Mouse (Mus musculus) MEL (cell line): ENCODE results near the gene Gm45021.

Experiments
- CHD2 ChIP-seq: IDR thresholded peaks from 2 replicates; pipeline ENCODE4 v1.6.1; 2011; ENCODE audit warnings: low read length, improper control_type of control experiment
- CTCF ChIP-seq, 3 experiments: IDR thresholded peaks in 2 of 3; conservative IDR thresholded peaks in 1 of 3; 2 replicates each; pipeline ENCODE4 v1.5.1; 2011 to 2012; ENCODE audit warnings: low read length in 3 of 3, low read depth in 2 of 3, mild to moderate bottlenecking in 2 of 3, improper control_type of control experiment in 1 of 3, inconsistent platforms in 1 of 3, mixed read lengths in 1 of 3, moderate library complexity in 1 of 3; ENCODE audit not compliant: control insufficient read depth in 1 of 3, insufficient read depth in 1 of 3, poor library complexity in 1 of 3, severe bottlenecking in 1 of 3
- GABPA ChIP-seq: IDR thresholded peaks from 2 replicates; pipeline ENCODE4 v1.6.1; 2012; ENCODE audit warnings: low read depth, mild to moderate bottlenecking, inconsistent platforms, low read length, improper control_type of control experiment, moderate library complexity
- HCFC1 ChIP-seq: IDR thresholded peaks from 2 replicates; pipeline ENCODE4 v1.6.1; 2012; ENCODE audit warnings: low read depth, mild to moderate bottlenecking, inconsistent platforms, low read length, improper control_type of control experiment, moderate library complexity
- KAT2A ChIP-seq: conservative IDR thresholded peaks from 2 replicates; pipeline ENCODE4 v1.6.1; 2012; ENCODE audit warnings: low read depth, low read length, improper control_type of control experiment, inconsistent platforms
- MXI1 ChIP-seq: IDR thresholded peaks from 2 replicates; pipeline ENCODE4 v1.6.1; 2011; ENCODE audit warnings: mild to moderate bottlenecking, low read depth, low read length, improper control_type of control experiment
- POLR2A ChIP-seq, 2 experiments: IDR thresholded peaks; 2 replicates each; pipeline ENCODE4 v1.6.1; 2011 to 2012; ENCODE audit warnings: low read length in 2 of 2, mild to moderate bottlenecking in 2 of 2, control low read depth in 1 of 2, improper control_type of control experiment in 1 of 2, low read depth in 1 of 2, moderate library complexity in 1 of 2; ENCODE audit not compliant: control insufficient read depth in 1 of 2, insufficient read depth in 1 of 2, poor library complexity in 1 of 2
- RAD21 ChIP-seq: IDR thresholded peaks from 2 replicates; pipeline ENCODE4 v1.6.1; 2011; ENCODE audit warnings: mild to moderate bottlenecking, low read depth, low read length, improper control_type of control experiment
- TAL1 ChIP-seq: IDR thresholded peaks from 2 replicates; pipeline ENCODE4 v1.6.1; 2012; ENCODE audit warnings: mild to moderate bottlenecking, inconsistent platforms, low read length, moderate library complexity, mixed read lengths
- TBP ChIP-seq: IDR thresholded peaks from 2 replicates; pipeline ENCODE4 v1.8.0; 2011; ENCODE audit warnings: low read depth, low read length, improper control_type of control experiment
- ZKSCAN1 ChIP-seq: IDR thresholded peaks from 2 replicates; pipeline ENCODE4 v1.6.1; 2012; ENCODE audit warnings: low read depth, mild to moderate bottlenecking, inconsistent platforms, low read length, improper control_type of control experiment, moderate library complexity
- ZMIZ1 ChIP-seq: IDR thresholded peaks from 2 replicates; pipeline ENCODE4 v1.6.1; 2012; ENCODE audit warnings: low read depth, mild to moderate bottlenecking, inconsistent platforms, low read length, improper control_type of control experiment, moderate library complexity

- TF ChIP-seq RAD21 (no peak), MXI1 (no peak), POLR2A (IDR thresholded peaks at IDR 0.05; ENCODE audit: control insufficient read depth in 1 of 2, insufficient read depth in 1 of 2, low read depth in 1 of 2, low read length in 2 of 2, poor library complexity in 1 of 2) (no peak), TAL1 (no peak), GABPA (no peak), CHD2 (no peak), HCFC1 (no peak), ZMIZ1 (no peak), CTCF (IDR thresholded peaks at IDR 0.05 in 2 of 3, conservative IDR thresholded peaks at IDR 0.05 in 1 of 3; ENCODE audit: control insufficient read depth in 1 of 3, insufficient read depth in 1 of 3, low read depth in 2 of 3, low read length in 3 of 3, poor library complexity in 1 of 3, severe bottlenecking in 1 of 3) (no peak), KAT2A (no peak), ZKSCAN1 (no peak), TBP (no peak)
Measured at GRCm38 (mm10) chr6:48555956-48556355, 33.5 kb upstream of the Gm45021 start.
